Mouse (Mus musculus): ENCODE data around the gene Gm13272.
"Not testable (repeated sequence)": the region's sequence is repeated elsewhere in the genome, so short reads cannot be mapped to it uniquely, and the experiment has no call there.

- TF ChIP-seq CTCF (IDR thresholded peaks at IDR 0.05; ENCODE audit: extremely low read depth, insufficient read length, insufficient replicate concordance, low read depth, low read length); POLR2A (IDR thresholded peaks at IDR 0.05; ENCODE audit: low read depth, low read length): not testable (repeated sequence)
Measured at GRCm38 (mm10) chr4:88781831-88782230, 2.2 kb downstream of the Gm13272 start, which contains the start of gene Ifnz.

Data from small intestine, adult 2 months (tissue).